Mouse (Mus musculus): Measurements from ENCODE around the gene Pycr1. TPM values are rescaled to one million over a fixed set of nuclear protein-coding genes. Genes with fewer than 3 reads are reported as not detected.

Pycr1 gene
- polyA plus RNA-seq, 1 experiment from 2014 or later, result 5.7 TPM

DNA sequence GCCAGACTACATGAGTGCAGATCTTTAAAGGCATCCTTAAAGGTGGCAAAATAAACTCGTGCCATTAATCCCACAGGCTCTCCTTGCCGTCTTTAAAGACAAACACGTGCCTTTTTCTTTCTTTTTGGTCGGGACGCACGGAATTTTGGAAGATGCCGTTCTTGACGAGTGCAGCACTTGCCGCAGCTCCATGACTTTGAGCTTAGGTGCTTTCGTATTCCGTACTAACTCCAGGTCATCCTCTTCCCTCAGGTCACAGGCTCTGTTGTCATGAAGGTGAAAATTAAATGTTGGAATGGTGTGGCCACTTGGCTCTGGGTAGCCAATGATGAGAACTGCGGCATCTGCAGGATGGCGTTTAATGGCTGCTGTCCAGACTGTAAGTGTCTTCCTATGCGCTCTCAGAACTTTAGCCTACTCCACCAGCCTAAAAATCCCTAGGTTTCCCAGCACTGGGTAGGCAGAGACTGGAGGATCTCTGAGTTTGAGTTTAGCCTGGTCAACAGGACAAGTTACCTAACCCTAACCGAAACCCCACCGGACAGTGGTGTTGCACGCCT is 44.5 kb downstream of the Pycr1 start:
- H3K4me2 ChIP-seq, result peak overlapping the region; percentile 95
- H3K27ac ChIP-seq (replicated peaks), result peak overlapping the region; percentile 97
- peaks cover 64% of the 10 kb centered on the region for H3K36me3 ChIP-seq (replicated peaks)
- no peak for ATAC-seq (ENCODE audit: insufficient read depth)
- peaks cover 77% of the 10 kb centered on the region for H3K4me1 ChIP-seq (replicated peaks)
- H3K9me3 ChIP-seq (replicated peaks), result no peaks in the 10 kb centered on the region
- 42% methylated on average over 17 of the region's 17 CpGs for WGBS (ENCODE audit: insufficient replicate concordance)
- peak overlapping the region; percentile 66 for H3K9ac ChIP-seq
- H3K4me3 ChIP-seq (replicated peaks), result peak overlapping the region; percentile 99
- H3K27me3 ChIP-seq, result no peaks in the 10 kb centered on the region

DNA sequence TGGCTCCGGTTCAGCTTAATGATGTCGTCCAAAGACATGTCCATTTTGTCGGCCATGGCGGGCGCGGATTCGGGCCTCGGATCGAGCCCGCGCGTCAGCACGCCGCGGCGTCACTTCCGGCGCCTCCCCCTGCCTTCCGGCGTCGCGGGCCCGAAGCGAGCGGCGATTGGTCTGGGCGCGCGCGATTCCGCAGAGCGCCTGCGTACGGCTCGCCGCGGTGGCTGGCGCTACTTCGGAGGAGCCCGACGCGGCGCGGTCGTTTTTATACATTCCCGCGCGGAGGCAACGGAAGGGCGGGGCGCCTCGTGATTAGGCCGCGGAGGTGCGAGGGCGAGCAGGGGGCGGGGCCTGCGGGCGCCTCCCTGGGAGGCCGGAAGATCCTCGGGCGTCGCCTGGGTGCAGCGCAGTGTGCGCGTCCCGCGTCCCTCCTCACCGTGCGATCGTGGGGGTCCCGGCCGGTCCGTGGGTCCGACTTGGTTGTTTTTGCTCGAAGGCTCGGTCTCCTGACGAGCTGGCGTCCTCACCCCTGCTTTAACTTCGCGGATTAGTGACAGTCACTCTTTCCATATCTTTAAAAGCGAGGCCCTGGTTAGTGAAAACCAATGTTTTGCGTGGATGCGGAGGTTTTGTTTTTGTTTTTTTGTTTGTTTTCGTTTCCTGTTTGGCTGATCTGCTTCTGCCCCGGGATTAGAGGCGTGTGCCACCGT is 45.1 kb downstream of the Pycr1 start, which contains the start of the genes Alyref and Anapc11:
Alyref (minus strand) TSS at position 83 of the 707 bp plus-strand sequence.
Anapc11 (plus strand) TSS at position 139 of the 707 bp plus-strand sequence.
- Histone ChIP-seq H3K27me3 (no peaks in the 10 kb centered on the region), H3K9ac (peak within 1 kb of the TSS; percentile 98), H3K4me3 (replicated peaks) (peak within 1 kb of the TSS; percentile 99), H3K9me3 (replicated peaks) (no peaks in the 10 kb centered on the region), H3K4me2 (peak within 1 kb of the TSS; percentile 95), H3K27ac (replicated peaks) (peak within 1 kb of the TSS; percentile 97), H3K36me3 (replicated peaks) (peaks cover 64% of the 10 kb centered on the region), H3K4me1 (replicated peaks) (peaks cover 71% of the 10 kb centered on the region)
- under 1% methylated on average over 88 of the region's 88 CpGs for WGBS (ENCODE audit: insufficient replicate concordance)
- ATAC-seq (ENCODE audit: insufficient read depth), result peak; percentile 98

DNA sequence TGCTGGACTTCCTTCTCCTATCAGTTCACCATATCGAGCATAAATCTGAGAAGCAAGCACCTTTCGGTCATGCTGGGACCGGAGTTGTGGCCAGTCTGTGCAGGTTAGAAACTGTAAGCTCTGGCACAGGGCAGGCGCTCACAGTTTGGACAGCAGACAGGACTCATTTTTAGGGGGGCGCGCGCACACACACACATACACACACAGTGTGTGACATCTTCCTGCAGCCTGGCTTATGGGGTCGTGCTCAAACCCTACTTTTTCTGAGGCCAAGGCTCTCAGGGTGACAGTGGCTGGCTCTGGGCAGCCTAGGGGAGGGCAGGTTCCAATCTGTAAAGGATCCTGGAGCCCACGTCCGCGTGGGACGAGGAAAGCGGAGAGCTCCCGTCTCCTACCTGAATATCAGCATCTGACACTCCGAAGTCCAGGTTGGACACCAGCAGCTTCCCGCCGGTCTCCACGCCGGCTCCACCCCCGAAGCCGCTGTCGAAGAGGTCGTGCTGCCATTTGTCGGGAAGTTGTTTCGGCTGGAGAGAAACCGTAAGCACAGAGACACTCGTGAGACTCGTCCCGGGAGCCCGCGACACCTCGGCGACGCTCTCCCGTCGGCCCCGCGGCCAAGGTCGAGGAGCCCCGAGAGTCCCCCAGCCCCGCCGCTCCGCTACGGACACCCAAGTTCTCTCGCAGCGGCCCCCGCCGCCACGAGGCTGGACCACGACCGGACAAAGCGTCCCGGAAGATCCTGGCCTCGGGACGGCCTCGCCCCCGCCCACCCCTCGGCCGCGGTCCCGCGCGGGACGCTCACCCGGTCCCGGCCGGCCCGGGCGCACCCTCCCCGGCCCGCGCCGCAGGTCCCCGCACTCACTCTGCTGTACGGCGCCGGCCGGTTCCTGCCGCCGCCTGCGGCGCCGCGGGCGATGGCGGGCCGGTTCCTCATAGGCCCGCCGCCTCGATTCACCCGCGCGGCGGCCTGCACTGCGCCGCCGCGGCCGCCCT is 46.0 kb downstream of the Pycr1 start:
- H3K36me3 ChIP-seq (replicated peaks), result peaks cover 64% of the 10 kb centered on the region
- H3K27ac ChIP-seq (replicated peaks), result peak overlapping the region; percentile 97
- WGBS (ENCODE audit: insufficient replicate concordance), result 2% methylated on average over 99 of the region's 99 CpGs

GRCm38 (mm10) chr11:120588531-120588930 is 55.0 kb downstream of the Pycr1 start:
- WGBS (ENCODE audit: insufficient replicate concordance), result 20% methylated on average over 6 of the region's 6 CpGs
- peaks cover 16% of the 10 kb centered on the region for H3K4me1 ChIP-seq (replicated peaks)
- H3K27me3 ChIP-seq, result no peaks in the 10 kb centered on the region
- no peak overlapping the region for H3K4me2 ChIP-seq
- no peaks in the 10 kb centered on the region; the same call in 1 of the 2 replicates for H3K9me3 ChIP-seq (replicated peaks)
- no peak overlapping the region for H3K27ac ChIP-seq (replicated peaks)
- H3K36me3 ChIP-seq (replicated peaks), result peaks cover 98% of the 10 kb centered on the region
- H3K4me3 ChIP-seq (replicated peaks), result no peak overlapping the region
- ATAC-seq (ENCODE audit: insufficient read depth), result peak; percentile 51
- no peak overlapping the region for H3K9ac ChIP-seq

More for the DNA sequence above, 46.0 kb downstream of the Pycr1 start:
- no peaks in the 10 kb centered on the region for H3K27me3 ChIP-seq
- H3K4me2 ChIP-seq, result peak overlapping the region; percentile 95
- peaks cover 62% of the 10 kb centered on the region for H3K4me1 ChIP-seq (replicated peaks)
- H3K4me3 ChIP-seq (replicated peaks), result peak overlapping the region; percentile 99
- H3K9me3 ChIP-seq (replicated peaks), result no peaks in the 10 kb centered on the region
- peak; percentile 49 for ATAC-seq (ENCODE audit: insufficient read depth)
- peak overlapping the region; percentile 98 for H3K9ac ChIP-seq

Small RNA genes lying within 50 kb of the gene (microRNA-seq; reads per million reads assigned to microRNA genes)
- 3.6 reads per million, percentile 9 among the genes with 10 or more reads in this experiment for gene Mir6936

Other genes with a start within 250 kb of the Pycr1 start
- 20.6 and 24.3 TPM in 2 replicates for gene Nploc4, start 206.1 kb downstream of the Pycr1 start, polyA plus RNA-seq (2015; fragmentation: Nextera tagmentation; extraction: Ambion mirVana)
- not detected in 2 replicates for gene Tspan10, start 201.1 kb downstream of the Pycr1 start, polyA plus RNA-seq (2015; fragmentation: Nextera tagmentation; extraction: Ambion mirVana)
- 0.17 TPM in 1 of 2 replicates, not detected in the other for gene Pde6g, start 190.3 kb downstream of the Pycr1 start, polyA plus RNA-seq (2015; fragmentation: Nextera tagmentation; extraction: Ambion mirVana)
- 6.8 and 7.1 TPM in 2 replicates for gene Oxld1, start 185.7 kb downstream of the Pycr1 start, polyA plus RNA-seq (2015; fragmentation: Nextera tagmentation; extraction: Ambion mirVana)
- 13.0 and 14.2 TPM in 2 replicates for gene Ccdc137, start 185.7 kb downstream of the Pycr1 start, polyA plus RNA-seq (2015; fragmentation: Nextera tagmentation; extraction: Ambion mirVana)
- 13.7 and 14.0 TPM in 2 replicates for gene Arl16, start 176.2 kb downstream of the Pycr1 start, polyA plus RNA-seq (2015; fragmentation: Nextera tagmentation; extraction: Ambion mirVana)
- gene Mrpl12, start 159.2 kb downstream of the Pycr1 start, polyA plus RNA-seq (2015; fragmentation: Nextera tagmentation; extraction: Ambion mirVana), result 89.5 and 90.2 TPM in 2 replicates
- gene Slc25a10, start 151.9 kb downstream of the Pycr1 start, polyA plus RNA-seq (2015; fragmentation: Nextera tagmentation; extraction: Ambion mirVana), result 42.8 and 46.5 TPM in 2 replicates
- gene Gcgr, start 113.1 kb downstream of the Pycr1 start, polyA plus RNA-seq (2015; fragmentation: Nextera tagmentation; extraction: Ambion mirVana), result 16.9 and 20.5 TPM in 2 replicates
- 41.8 and 47.6 TPM in 2 replicates for gene Mcrip1, start 94.0 kb downstream of the Pycr1 start, polyA plus RNA-seq (2015; fragmentation: Nextera tagmentation; extraction: Ambion mirVana)
- gene Ppp1r27, start 92.6 kb downstream of the Pycr1 start, polyA plus RNA-seq (2015; fragmentation: Nextera tagmentation; extraction: Ambion mirVana), result 0.36 and 0.38 TPM in 2 replicates
- 635 and 803 TPM in 2 replicates for gene P4hb, start 70.5 kb downstream of the Pycr1 start, polyA plus RNA-seq (2015; fragmentation: Nextera tagmentation; extraction: Ambion mirVana)
- gene Arhgdia, start 62.1 kb downstream of the Pycr1 start, polyA plus RNA-seq (2015; fragmentation: Nextera tagmentation; extraction: Ambion mirVana), result 222 and 238 TPM in 2 replicates
- gene Alyref, start 45.4 kb downstream of the Pycr1 start, polyA plus RNA-seq (2015; fragmentation: Nextera tagmentation; extraction: Ambion mirVana), result 253 and 277 TPM in 2 replicates
- gene Anapc11, start 45.3 kb downstream of the Pycr1 start, polyA plus RNA-seq (2015; fragmentation: Nextera tagmentation; extraction: Ambion mirVana), result 76.2 and 79.0 TPM in 2 replicates
- gene Npb, start 35.3 kb downstream of the Pycr1 start, polyA plus RNA-seq (2015; fragmentation: Nextera tagmentation; extraction: Ambion mirVana), result 14.7 and 15.8 TPM in 2 replicates
- 138 and 165 TPM in 2 replicates for gene Pcyt2, start 25.8 kb downstream of the Pycr1 start, polyA plus RNA-seq (2015; fragmentation: Nextera tagmentation; extraction: Ambion mirVana)
- 32.3 and 36.9 TPM in 2 replicates for gene Sirt7, start 18.5 kb downstream of the Pycr1 start, polyA plus RNA-seq (2015; fragmentation: Nextera tagmentation; extraction: Ambion mirVana)
- gene Mafg, start 10.2 kb downstream of the Pycr1 start, polyA plus RNA-seq (2015; fragmentation: Nextera tagmentation; extraction: Ambion mirVana), result 37.6 and 42.3 TPM in 2 replicates
- gene Myadml2, start 4.4 kb upstream of the Pycr1 start, polyA plus RNA-seq (2015; fragmentation: Nextera tagmentation; extraction: Ambion mirVana), result 0.29 and 1.0 TPM in 2 replicates
- 0.33 and 0.40 TPM in 2 replicates for gene Notum, start 17.4 kb upstream of the Pycr1 start, polyA plus RNA-seq (2015; fragmentation: Nextera tagmentation; extraction: Ambion mirVana)
- gene Aspscr1, start 29.2 kb upstream of the Pycr1 start, polyA plus RNA-seq (2015; fragmentation: Nextera tagmentation; extraction: Ambion mirVana), result 45.1 and 47.9 TPM in 2 replicates
- gene Cenpx, start 70.0 kb upstream of the Pycr1 start, polyA plus RNA-seq (2015; fragmentation: Nextera tagmentation; extraction: Ambion mirVana), result 80.9 and 88.4 TPM in 2 replicates
- 9.7 and 11.5 TPM in 2 replicates for gene Lrrc45, start 70.2 kb upstream of the Pycr1 start, polyA plus RNA-seq (2015; fragmentation: Nextera tagmentation; extraction: Ambion mirVana)
- gene Rac3, start 77.7 kb upstream of the Pycr1 start, polyA plus RNA-seq (2015; fragmentation: Nextera tagmentation; extraction: Ambion mirVana), result 0.96 and 1.5 TPM in 2 replicates
- gene Dcxr, start 83.5 kb upstream of the Pycr1 start, polyA plus RNA-seq (2015; fragmentation: Nextera tagmentation; extraction: Ambion mirVana), result 20.2 and 24.6 TPM in 2 replicates
- 0.37 TPM in 1 of 2 replicates, not detected in the other for gene Cbr2, start 88.3 kb upstream of the Pycr1 start, polyA plus RNA-seq (2015; fragmentation: Nextera tagmentation; extraction: Ambion mirVana)
- gene Hmga1b, start 119.0 kb upstream of the Pycr1 start, polyA plus RNA-seq (2015; fragmentation: Nextera tagmentation; extraction: Ambion mirVana), result 0.94 and 2.6 TPM in 2 replicates
- gene Rfng, start 140.4 kb upstream of the Pycr1 start, polyA plus RNA-seq (2015; fragmentation: Nextera tagmentation; extraction: Ambion mirVana), result 11.5 and 12.0 TPM in 2 replicates
- gene Gps1, start 140.5 kb upstream of the Pycr1 start, polyA plus RNA-seq (2015; fragmentation: Nextera tagmentation; extraction: Ambion mirVana), result 72.0 and 77.3 TPM in 2 replicates
- 58.3 and 61.3 TPM in 2 replicates for gene Dus1l, start 152.6 kb upstream of the Pycr1 start, polyA plus RNA-seq (2015; fragmentation: Nextera tagmentation; extraction: Ambion mirVana)
- gene Fasn, start 180.8 kb upstream of the Pycr1 start, polyA plus RNA-seq (2015; fragmentation: Nextera tagmentation; extraction: Ambion mirVana), result 20.1 and 24.9 TPM in 2 replicates

Measured in liver, embryonic 15.5 days (tissue).